Mouse (Mus musculus) kidney, adult 2 months (tissue): ENCODE measurements around the gene Dok7. TPM values are rescaled to one million over a fixed set of nuclear protein-coding genes. Genes with fewer than 3 reads are reported as not detected.

ENCODE experiments used
- DNase-seq: peaks from one replicate; pipeline ENCODE4 v3.0.0; 2021
- H3K27ac ChIP-seq: fragments of 200-500 bp; 2 replicates; pipeline ENCODE4 v1.5.1; 2012; ENCODE audit warnings: low read depth, low read length, control low read depth, inconsistent platforms; ENCODE audit not compliant: insufficient read depth
- H3K27me3 ChIP-seq: fragments of 200-500 bp; replicated peaks from 2 replicates; pipeline ENCODE4 v1.6.1; 2012; ENCODE audit warnings: mild to moderate bottlenecking, moderate library complexity, low read length, inconsistent platforms; ENCODE audit not compliant: control insufficient read depth, insufficient read depth
- H3K36me3 ChIP-seq: fragments of 200-500 bp; 2 replicates; pipeline ENCODE4 v1.6.1; 2012; ENCODE audit warnings: mild to moderate bottlenecking, moderate library complexity, low read length, inconsistent platforms; ENCODE audit not compliant: control insufficient read depth, insufficient read depth
- H3K4me1 ChIP-seq: fragments of 200-500 bp; 2 replicates; pipeline ENCODE4 v1.6.1; 2011; ENCODE audit warnings: low read length; ENCODE audit not compliant: control insufficient read depth, insufficient read depth
- H3K4me3 ChIP-seq: fragments of 200-500 bp; 2 replicates; pipeline ENCODE4 v1.5.1; 2011; ENCODE audit warnings: mild to moderate bottlenecking, low read depth, low read length, control low read depth; ENCODE audit not compliant: insufficient read depth
- CTCF ChIP-seq: fragments of 200-500 bp; conservative IDR thresholded peaks from 2 replicates; pipeline ENCODE4 v1.5.1; 2011; ENCODE audit warnings: low read depth, mild to moderate bottlenecking, control low read depth, low read length, moderate library complexity, mixed read lengths; ENCODE audit not compliant: insufficient read depth, insufficient read length
- POLR2A ChIP-seq: fragments of 200-500 bp; IDR thresholded peaks from one replicate; pipeline ENCODE4 v1.6.1; 2011; ENCODE audit warnings: low read depth, low read length, control low read depth
- WGBS: fragments of 180-500 bp; shearing (Covaris S2); methylation state at CpG from one replicate; pipeline ENCODE4 v1.1.7; 2018; 5-methylcytosine and 5-hydroxymethylcytosine counted together
- polyA plus RNA-seq: library from polyadenylated mRNA; depleted of rRNA; stranded (reverse); fragments of >200 nt; gene quantifications from 2 replicates; pipeline ENCODE4 v1.2.3, GENCODE M21; 2012

The Dok7 gene
- polyA plus RNA-seq, 1 experiment: 1.6 TPM

DNA sequence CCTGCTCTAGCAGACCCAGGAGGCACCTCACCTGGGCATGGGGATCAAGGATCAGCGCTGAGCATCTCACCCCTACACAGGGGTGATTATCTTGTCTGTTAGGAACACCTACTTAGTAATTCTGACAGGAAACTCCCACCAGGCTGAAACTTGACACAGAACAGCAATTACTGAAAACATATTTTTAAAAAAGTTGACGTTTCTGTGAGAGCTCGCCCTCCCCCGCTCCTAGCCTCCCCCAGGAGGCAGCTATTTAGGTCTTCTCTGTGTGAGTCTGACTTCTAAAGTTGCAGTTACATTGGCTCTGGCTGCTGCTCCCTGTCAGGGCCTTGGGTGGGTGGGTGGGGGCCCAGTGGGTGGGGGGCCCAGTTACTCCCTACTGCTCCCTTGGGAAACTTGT, 55.9 kb downstream of the Dok7 start:
- 66% methylated on average over 4 of the region's 4 CpGs for WGBS
- H3K4me3 ChIP-seq: no peak overlapping the region
- H3K27ac ChIP-seq: no peak overlapping the region
- H3K4me1 ChIP-seq: no peaks in the 10 kb centered on the region
- H3K36me3 ChIP-seq: no peaks in the 10 kb centered on the region
- DNase-seq: no peak
- H3K27me3 ChIP-seq: no peaks in the 10 kb centered on the region
- no peak for TF ChIP-seq POLR2A
- TF ChIP-seq CTCF: no peak

DNA sequence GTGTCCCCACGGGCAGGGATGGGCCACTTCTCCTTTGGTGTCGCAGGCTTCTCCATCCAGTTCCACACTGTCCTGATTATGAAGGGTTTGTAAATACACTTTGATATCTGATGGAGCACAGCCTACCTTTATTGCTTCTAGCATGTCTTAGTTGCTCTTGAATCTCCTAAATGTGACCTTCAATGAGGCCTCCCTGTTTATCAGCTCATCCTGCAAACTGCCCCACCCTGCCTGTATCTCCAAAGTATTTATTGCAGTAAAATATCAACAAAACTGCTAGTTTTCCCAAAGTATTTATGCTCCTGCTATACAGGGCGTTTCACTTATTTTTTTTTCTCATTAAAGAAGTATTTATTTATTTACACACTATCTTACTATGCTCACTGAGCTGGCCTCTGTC, 59.4 kb downstream of the Dok7 start:
- whole genome bisulfite sequencing: 75% methylated on average over 3 of the region's 3 CpGs
- H3K36me3 ChIP-seq: no peaks in the 10 kb centered on the region
- H3K4me1 ChIP-seq: no peaks in the 10 kb centered on the region
- no peak overlapping the region for H3K27ac ChIP-seq
- H3K27me3 ChIP-seq: no peaks in the 10 kb centered on the region
- TF ChIP-seq CTCF (no peak), POLR2A (no peak)
- no peak for DNase-seq
- no peak overlapping the region for H3K4me3 ChIP-seq

DNA sequence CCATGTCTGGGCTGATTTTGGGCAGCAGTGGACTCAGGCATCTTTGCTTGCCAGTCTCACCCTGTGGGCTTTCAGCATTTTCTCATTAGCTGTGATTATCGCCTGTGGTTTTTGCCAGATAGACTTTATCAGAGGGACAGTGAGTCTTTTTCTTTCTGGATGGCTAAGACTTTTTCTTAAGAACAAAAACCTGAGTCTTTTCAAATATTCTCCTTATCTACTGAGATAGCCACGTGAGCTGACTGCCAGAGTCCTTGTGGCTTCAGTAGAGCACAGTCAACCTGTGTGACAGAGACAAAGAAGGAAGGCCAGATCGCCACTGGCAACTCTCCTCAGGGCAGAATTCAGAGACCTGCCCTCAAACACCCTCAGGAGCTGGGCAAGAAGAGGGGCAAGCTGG, 61.1 kb downstream of the Dok7 start:
- Histone ChIP-seq H3K36me3 (no peaks in the 10 kb centered on the region), H3K27me3 (no peaks in the 10 kb centered on the region), H3K4me1 (no peaks in the 10 kb centered on the region), H3K4me3 (no peak overlapping the region), H3K27ac (no peak overlapping the region)
- 77% methylated on average over 3 of the region's 3 CpGs for WGBS
- DNase-seq: no peak
- TF ChIP-seq POLR2A (no peak), CTCF (no peak)

DNA sequence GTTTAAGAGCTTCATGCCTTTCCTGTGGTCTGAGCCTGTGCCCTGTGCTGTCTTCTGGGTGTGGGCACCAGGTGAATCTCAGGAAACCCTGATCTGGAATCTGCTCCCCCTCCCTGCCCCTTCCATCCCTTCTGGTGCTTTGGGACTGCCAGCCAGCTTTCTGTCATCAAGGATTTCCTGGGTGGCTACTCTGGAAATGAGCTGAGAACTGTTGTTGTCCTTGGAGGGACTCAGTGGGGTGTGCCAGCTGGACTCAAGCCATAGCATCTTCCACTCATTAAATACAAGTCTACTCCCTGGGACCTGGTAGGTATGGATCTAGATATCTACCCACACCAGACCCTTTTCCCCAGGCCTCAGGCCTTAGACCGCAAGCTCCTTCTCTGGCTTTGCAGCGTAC, 61.9 kb downstream of the Dok7 start:
- no peak for DNase-seq
- Histone ChIP-seq H3K27me3 (no peaks in the 10 kb centered on the region), H3K36me3 (no peaks in the 10 kb centered on the region), H3K4me1 (no peaks in the 10 kb centered on the region), H3K4me3 (no peak overlapping the region), H3K27ac (no peak overlapping the region)
- TF ChIP-seq CTCF (no peak), POLR2A (no peak)
- 94% methylated on average over 2 of the region's 2 CpGs for WGBS

DNA sequence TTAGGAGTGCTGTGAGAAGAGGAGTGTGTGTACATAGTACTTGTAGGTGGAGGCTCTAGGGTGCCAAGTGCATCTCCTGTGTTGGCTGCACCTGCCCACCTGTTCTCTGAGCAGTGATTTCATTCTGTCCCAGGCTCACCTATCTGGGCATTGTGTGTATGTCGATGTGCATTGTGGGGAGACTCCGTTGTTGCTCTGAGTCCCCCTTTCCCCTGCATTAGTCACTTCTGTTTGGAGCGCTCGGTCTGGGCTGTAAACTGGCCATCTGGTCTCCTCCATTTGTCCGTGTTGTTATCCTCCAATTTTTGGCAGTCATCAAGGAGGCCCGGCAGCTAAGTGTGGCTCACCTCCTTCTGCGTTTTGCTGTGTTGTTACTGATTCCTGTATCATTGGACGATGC, 63.5 kb downstream of the Dok7 start:
- H3K27me3 ChIP-seq: no peaks in the 10 kb centered on the region
- H3K4me1 ChIP-seq: no peaks in the 10 kb centered on the region
- no peaks in the 10 kb centered on the region for H3K36me3 ChIP-seq
- DNase-seq: no peak
- 54% methylated on average over 8 of the region's 8 CpGs for WGBS
- H3K27ac ChIP-seq: no peak overlapping the region
- TF ChIP-seq CTCF (no peak), POLR2A (no peak)
- no peak overlapping the region for H3K4me3 ChIP-seq

DNA sequence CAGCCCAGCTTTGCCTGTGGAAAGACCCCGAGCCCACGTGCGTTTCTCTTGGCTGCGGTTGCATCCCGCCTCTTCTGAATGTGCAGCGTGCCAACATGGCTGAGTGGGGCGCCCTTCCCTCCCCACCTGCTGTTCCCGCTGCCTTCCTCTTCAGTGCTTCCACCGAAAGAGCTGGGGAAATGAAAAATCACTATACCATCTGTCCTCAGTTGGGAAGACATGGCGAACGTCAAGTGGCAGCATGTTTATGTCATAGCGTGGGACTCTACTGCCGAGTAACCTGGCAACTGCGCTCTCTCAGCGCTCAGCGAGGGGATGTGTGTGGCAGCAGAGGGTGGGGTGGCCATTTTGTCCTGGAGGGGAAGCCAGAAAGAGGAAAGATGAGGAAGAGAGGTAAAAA, 72.6 kb downstream of the Dok7 start:
- DNase-seq: no peak
- TF ChIP-seq POLR2A (no peak), CTCF (no peak)
- 91% methylated on average over 16 of the region's 16 CpGs for WGBS

DNA sequence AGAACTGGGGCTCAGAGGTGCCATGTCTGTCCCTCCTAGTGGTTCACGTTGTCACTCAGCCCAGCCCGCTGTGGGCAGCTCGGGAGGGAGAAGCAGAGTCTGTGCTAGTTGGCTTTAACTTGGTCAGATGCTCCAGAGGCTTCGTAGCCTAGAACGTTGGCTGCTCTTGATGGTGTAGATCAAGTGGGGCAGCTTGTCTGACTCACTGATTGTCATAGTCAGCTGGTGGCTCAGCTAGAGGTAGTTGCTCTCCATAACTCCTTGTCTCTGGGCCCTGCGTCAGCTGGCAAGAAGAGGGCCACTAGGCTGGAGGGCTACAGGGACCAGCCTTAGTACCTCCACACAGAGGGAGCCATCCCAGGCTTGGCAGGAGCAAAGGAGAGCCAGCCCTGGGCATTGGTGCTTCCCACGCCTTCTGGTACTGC, 73.2 kb downstream of the Dok7 start:
- Histone ChIP-seq H3K27ac (no peak overlapping the region), H3K36me3 (no peaks in the 10 kb centered on the region), H3K27me3 (no peaks in the 10 kb centered on the region), H3K4me1 (no peaks in the 10 kb centered on the region), H3K4me3 (no peak overlapping the region)
- no peak for DNase-seq
- 93% methylated on average over 7 of the region's 7 CpGs for WGBS
- TF ChIP-seq POLR2A (no peak), CTCF (no peak)

More for the DNA sequence above, 72.6 kb downstream of the Dok7 start:
- no peak overlapping the region for H3K27ac ChIP-seq
- no peaks in the 10 kb centered on the region for H3K27me3 ChIP-seq
- no peaks in the 10 kb centered on the region for H3K4me1 ChIP-seq
- H3K4me3 ChIP-seq: no peak overlapping the region
- no peaks in the 10 kb centered on the region for H3K36me3 ChIP-seq

DNA sequence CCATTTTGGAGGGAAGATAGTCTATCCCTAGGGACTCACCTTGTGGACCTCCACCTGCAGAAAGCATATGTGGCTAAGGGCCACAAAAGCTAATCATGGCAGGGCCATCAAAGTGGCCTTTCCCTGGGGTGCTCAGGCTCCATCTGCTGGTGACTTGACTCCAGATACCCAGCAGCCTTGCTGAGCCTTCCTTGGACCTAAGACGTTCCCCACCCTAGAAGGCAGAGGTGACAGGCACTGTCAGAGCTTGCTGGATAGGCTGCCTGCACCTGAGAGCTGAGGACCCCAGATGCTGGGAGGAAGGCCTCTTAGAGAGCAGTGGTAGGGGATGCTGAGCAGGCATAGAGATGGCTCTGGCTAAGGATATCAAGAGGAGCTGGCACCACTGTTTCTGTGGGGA, 74.7 kb downstream of the Dok7 start:
- H3K4me1 ChIP-seq: no peaks in the 10 kb centered on the region
- H3K27ac ChIP-seq: no peak overlapping the region
- 0% methylated on average over 1 of the region's 1 CpGs for WGBS
- no peaks in the 10 kb centered on the region for H3K27me3 ChIP-seq
- no peak for TF ChIP-seq POLR2A
- TF ChIP-seq CTCF: peak; percentile 45; the same call in 1 of the 2 replicates
- DNase-seq: peak; percentile 22
- no peak overlapping the region for H3K4me3 ChIP-seq
- no peaks in the 10 kb centered on the region for H3K36me3 ChIP-seq
